Mouse (Mus musculus): ENCODE measurements around the gene Fer. TPM values are rescaled to one million over a fixed set of nuclear protein-coding genes. Genes with fewer than 3 reads are reported as not detected.

Gene Fer
- polyA plus RNA-seq, 1 experiment from 2014 or later, result 25.4 TPM

GRCm38 (mm10) chr17:63969448-63969847 is 106.6 kb downstream of the Fer start:
- H3K36me3 ChIP-seq, result no peaks in the 10 kb centered on the region
- no peak overlapping the region for H3K4me3 ChIP-seq
- no peak overlapping the region for H3K27ac ChIP-seq
- DNase-seq (ENCODE audit: low spot score), result no peak
- 82% methylated on average over 10 of the region's 10 CpGs for WGBS
- no peaks in the 10 kb centered on the region for H3K9me3 ChIP-seq (replicated peaks)
- no peaks in the 10 kb centered on the region for H3K27me3 ChIP-seq (ENCODE audit: low read depth, poor library complexity, severe bottlenecking)
- no peaks in the 10 kb centered on the region for H3K4me1 ChIP-seq

GRCm38 (mm10) chr17:63970239-63970638 is 107.4 kb downstream of the Fer start:
- Histone ChIP-seq H3K9me3 (replicated peaks) (no peaks in the 10 kb centered on the region), H3K27ac (no peak overlapping the region), H3K4me3 (no peak overlapping the region), H3K36me3 (no peaks in the 10 kb centered on the region), H3K4me1 (no peaks in the 10 kb centered on the region), H3K27me3 (ENCODE audit: low read depth, poor library complexity, severe bottlenecking) (no peaks in the 10 kb centered on the region)
- WGBS, result 51% methylated on average over 5 of the region's 5 CpGs
- no peak for DNase-seq (ENCODE audit: low spot score)

- H3K9me3 ChIP-seq (replicated peaks), result no peaks in the 10 kb centered on the region
- no peak for DNase-seq (ENCODE audit: low spot score)
- H3K27me3 ChIP-seq (ENCODE audit: low read depth, poor library complexity, severe bottlenecking), result no peaks in the 10 kb centered on the region
- no peak overlapping the region for H3K27ac ChIP-seq
- no peaks in the 10 kb centered on the region for H3K4me1 ChIP-seq
- no peak overlapping the region for H3K4me3 ChIP-seq
- H3K36me3 ChIP-seq, result no peaks in the 10 kb centered on the region
- 91% methylated on average over 1 of the region's 1 CpGs for WGBS
These were observed 108.1 kb downstream of the Fer start for GRCm38 (mm10) chr17:63970939-63971338.

- Histone ChIP-seq H3K4me3 (no peak overlapping the region), H3K27ac (no peak overlapping the region), H3K27me3 (ENCODE audit: low read depth, poor library complexity, severe bottlenecking) (no peaks in the 10 kb centered on the region), H3K4me1 (no peaks in the 10 kb centered on the region), H3K36me3 (no peaks in the 10 kb centered on the region), H3K9me3 (replicated peaks) (no peaks in the 10 kb centered on the region)
- DNase-seq (ENCODE audit: low spot score), result no peak
- 83% methylated on average over 4 of the region's 4 CpGs for WGBS
These were observed 109.3 kb downstream of the Fer start for GRCm38 (mm10) chr17:63972181-63972580.

GRCm38 (mm10) chr17:63973806-63974205 is 110.9 kb downstream of the Fer start:
- Histone ChIP-seq H3K27ac (no peak overlapping the region), H3K9me3 (replicated peaks) (no peaks in the 10 kb centered on the region), H3K4me1 (no peaks in the 10 kb centered on the region), H3K36me3 (no peaks in the 10 kb centered on the region), H3K27me3 (ENCODE audit: low read depth, poor library complexity, severe bottlenecking) (no peaks in the 10 kb centered on the region), H3K4me3 (no peak overlapping the region)
- WGBS, result 77% methylated on average over 5 of the region's 5 CpGs
- DNase-seq (ENCODE audit: low spot score), result no peak

- H3K4me1 ChIP-seq, result no peaks in the 10 kb centered on the region
- no peaks in the 10 kb centered on the region for H3K9me3 ChIP-seq (replicated peaks)
- DNase-seq (ENCODE audit: low spot score), result no peak
- H3K27me3 ChIP-seq (ENCODE audit: low read depth, poor library complexity, severe bottlenecking), result no peaks in the 10 kb centered on the region
- no peak overlapping the region for H3K4me3 ChIP-seq
- no peaks in the 10 kb centered on the region for H3K36me3 ChIP-seq
- no peak overlapping the region for H3K27ac ChIP-seq
- 85% methylated on average over 5 of the region's 5 CpGs for WGBS
These were observed 111.4 kb downstream of the Fer start for GRCm38 (mm10) chr17:63974253-63974652.

GRCm38 (mm10) chr17:63978794-63979571 is 116.1 kb downstream of the Fer start:
- Histone ChIP-seq H3K4me1 (no peaks in the 10 kb centered on the region), H3K36me3 (0 out of 2 replicates have a peak, but pooled peaks cover 2% of the 10 kb centered on the region), H3K9me3 (replicated peaks) (no peaks in the 10 kb centered on the region), H3K27ac (no peak overlapping the region), H3K27me3 (ENCODE audit: low read depth, poor library complexity, severe bottlenecking) (no peaks in the 10 kb centered on the region), H3K4me3 (no peak overlapping the region)
- 93% methylated on average over 4 of the region's 4 CpGs for WGBS
- DNase-seq (ENCODE audit: low spot score), result no peak

GRCm38 (mm10) chr17:63980167-63980566 is 117.3 kb downstream of the Fer start:
- no peak overlapping the region for H3K27ac ChIP-seq
- no peaks in the 10 kb centered on the region for H3K27me3 ChIP-seq (ENCODE audit: low read depth, poor library complexity, severe bottlenecking)
- H3K36me3 ChIP-seq, result 0 out of 2 replicates have a peak, but pooled peaks cover 2% of the 10 kb centered on the region
- 89% methylated on average over 3 of the region's 3 CpGs for WGBS
- H3K4me3 ChIP-seq, result no peak overlapping the region
- no peaks in the 10 kb centered on the region for H3K4me1 ChIP-seq
- no peaks in the 10 kb centered on the region for H3K9me3 ChIP-seq (replicated peaks)
- DNase-seq (ENCODE audit: low spot score), result no peak

- no peaks in the 10 kb centered on the region for H3K36me3 ChIP-seq
- H3K9me3 ChIP-seq (replicated peaks), result no peaks in the 10 kb centered on the region
- WGBS, result 88% methylated on average over 2 of the region's 2 CpGs
- H3K4me3 ChIP-seq, result no peak overlapping the region
- H3K4me1 ChIP-seq, result no peaks in the 10 kb centered on the region
- H3K27ac ChIP-seq, result no peak overlapping the region
- H3K27me3 ChIP-seq (ENCODE audit: low read depth, poor library complexity, severe bottlenecking), result no peaks in the 10 kb centered on the region
- no peak for DNase-seq (ENCODE audit: low spot score)
These were observed 125.8 kb downstream of the Fer start for GRCm38 (mm10) chr17:63988710-63989109.

GRCm38 (mm10) chr17:63991160-63991559 is 128.3 kb downstream of the Fer start:
- Histone ChIP-seq H3K27ac (no peak overlapping the region), H3K36me3 (no peaks in the 10 kb centered on the region), H3K9me3 (replicated peaks) (no peaks in the 10 kb centered on the region), H3K27me3 (ENCODE audit: low read depth, poor library complexity, severe bottlenecking) (no peaks in the 10 kb centered on the region), H3K4me3 (no peak overlapping the region), H3K4me1 (no peaks in the 10 kb centered on the region)
- DNase-seq (ENCODE audit: low spot score), result no peak
- WGBS, result 92% methylated on average over 3 of the region's 3 CpGs

- DNase-seq (ENCODE audit: low spot score), result no peak
- no peaks in the 10 kb centered on the region for H3K9me3 ChIP-seq (replicated peaks)
- H3K36me3 ChIP-seq, result no peaks in the 10 kb centered on the region
- H3K27ac ChIP-seq, result no peak overlapping the region
- no peak overlapping the region for H3K4me3 ChIP-seq
- H3K27me3 ChIP-seq (ENCODE audit: low read depth, poor library complexity, severe bottlenecking), result no peaks in the 10 kb centered on the region
- 91% methylated on average over 1 of the region's 1 CpGs for WGBS
- H3K4me1 ChIP-seq, result no peaks in the 10 kb centered on the region
These were observed 133.1 kb downstream of the Fer start for GRCm38 (mm10) chr17:63995921-63996320.

GRCm38 (mm10) chr17:63997643-63998042 is 134.8 kb downstream of the Fer start:
- Histone ChIP-seq H3K9me3 (replicated peaks) (no peaks in the 10 kb centered on the region), H3K4me3 (no peak overlapping the region), H3K27me3 (ENCODE audit: low read depth, poor library complexity, severe bottlenecking) (no peaks in the 10 kb centered on the region), H3K27ac (no peak overlapping the region), H3K36me3 (no peaks in the 10 kb centered on the region), H3K4me1 (no peaks in the 10 kb centered on the region)
- no peak for DNase-seq (ENCODE audit: low spot score)
- WGBS, result 88% methylated on average over 6 of the region's 6 CpGs

GRCm38 (mm10) chr17:64003444-64003843 is 140.6 kb downstream of the Fer start:
- no peaks in the 10 kb centered on the region for H3K36me3 ChIP-seq
- no peaks in the 10 kb centered on the region for H3K27me3 ChIP-seq (ENCODE audit: low read depth, poor library complexity, severe bottlenecking)
- no peaks in the 10 kb centered on the region for H3K4me1 ChIP-seq
- no peak for DNase-seq (ENCODE audit: low spot score)
- H3K4me3 ChIP-seq, result no peak overlapping the region
- no peak overlapping the region for H3K27ac ChIP-seq
- H3K9me3 ChIP-seq (replicated peaks), result no peaks in the 10 kb centered on the region
- WGBS, result 76% methylated on average over 13 of the region's 13 CpGs

All from limb, embryonic 10.5 days (tissue).